Mouse (Mus musculus) R1 (cell line): ENCODE results near the gene Mtap.

Source experiments
- DNase-seq: peaks from one replicate; pipeline ENCODE4 v3.0.0-alpha.2; 2018; ENCODE audit warnings: low read depth, low spot score

Mtap gene

GRCm38 (mm10) chr4:89137542-89138360 lies 829 bp downstream of the Mtap start:
- peak; percentile 60 for DNase-seq

GRCm38 (mm10) chr4:89138361-89138651 lies 1.4 kb downstream of the Mtap start:
- DNase-seq = no peak

- no peak for DNase-seq
These were observed 3.9 kb downstream of the Mtap start for GRCm38 (mm10) chr4:89140832-89141231.

GRCm38 (mm10) chr4:89145409-89145808 lies 8.5 kb downstream of the Mtap start:
- peak; percentile 74 for DNase-seq

DNA sequence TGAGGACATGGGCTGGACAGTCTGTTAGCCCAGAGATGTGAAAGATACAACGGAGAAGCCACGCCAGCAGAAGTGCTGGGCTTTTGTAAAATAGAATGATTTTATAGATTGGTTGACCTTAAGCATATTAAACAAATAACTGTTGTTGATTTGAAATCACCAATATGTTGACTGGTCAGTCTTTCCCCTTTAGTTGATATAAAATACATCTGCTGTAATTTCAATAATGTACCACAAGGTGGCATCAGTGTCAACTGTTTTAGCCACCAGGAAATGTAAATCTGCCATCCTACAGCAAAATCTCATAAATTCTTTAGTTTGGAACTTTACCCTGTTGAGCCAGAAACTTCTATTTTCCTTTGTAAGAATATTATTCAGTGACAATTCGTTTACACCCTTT lies 9.4 kb downstream of the Mtap start:
- DNase-seq = peak; percentile 53

DNA sequence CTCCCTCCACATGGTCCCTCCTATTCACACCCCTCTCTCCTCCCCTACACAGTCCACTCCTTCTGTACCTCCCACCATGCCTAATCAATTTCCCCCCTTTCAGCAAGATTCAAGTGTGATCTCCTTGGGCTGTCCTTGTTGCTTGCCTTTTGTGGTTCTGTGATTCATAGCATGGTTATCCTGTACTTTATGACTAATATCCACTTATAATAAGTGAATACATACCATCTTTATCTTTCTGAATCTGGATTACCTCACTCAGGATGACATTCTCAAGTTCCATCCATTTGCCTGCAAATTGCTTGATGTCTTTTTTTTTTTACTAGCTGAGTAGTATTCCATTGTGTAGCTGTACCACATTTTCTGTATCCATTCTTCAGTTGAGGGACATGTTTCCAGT lies 12.3 kb downstream of the Mtap start:
- no peak for DNase-seq

DNA sequence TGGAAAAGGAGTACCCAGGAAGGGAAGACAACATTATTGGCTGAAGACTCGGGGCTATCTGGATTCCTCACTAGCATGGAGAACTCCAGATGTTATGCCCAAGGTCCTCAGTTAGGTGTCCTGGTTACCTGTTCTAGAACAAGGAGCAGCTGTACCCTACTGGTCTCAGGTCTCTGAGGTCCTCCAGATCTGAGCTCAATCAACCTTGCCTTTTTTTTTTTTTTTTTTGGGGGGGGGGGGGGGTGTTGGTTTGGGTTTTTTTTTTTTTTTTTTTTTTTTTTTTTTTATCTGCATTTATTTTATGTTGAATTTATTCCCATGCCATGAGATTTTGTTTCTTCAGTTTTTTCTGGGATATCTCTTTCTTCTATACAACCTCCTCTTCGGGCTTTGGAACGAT lies 24.5 kb downstream of the Mtap start:
- no peak for DNase-seq

DNA sequence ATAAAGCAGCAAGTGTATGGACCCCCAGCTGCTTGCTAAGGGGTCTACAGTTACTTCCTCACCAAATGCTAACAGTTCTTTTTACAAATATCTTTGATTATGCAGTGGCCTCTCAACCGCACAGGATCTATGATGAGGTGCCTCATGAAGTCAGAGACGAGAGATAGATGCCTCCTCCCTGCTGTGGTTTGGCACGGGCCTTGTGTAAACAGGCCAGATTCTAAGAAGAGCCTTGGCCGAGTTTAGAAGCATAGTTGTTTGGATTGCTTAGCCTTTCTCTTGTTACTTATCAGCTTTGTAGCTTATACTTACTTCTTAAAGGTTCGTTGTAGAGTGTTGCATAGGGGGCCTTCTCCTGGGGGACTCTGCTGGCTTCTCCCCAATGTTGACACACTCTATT lies 25.6 kb downstream of the Mtap start:
- no peak for DNase-seq

- DNase-seq = no peak
These were observed 26.7 kb downstream of the Mtap start for GRCm38 (mm10) chr4:89163613-89164012.

DNA sequence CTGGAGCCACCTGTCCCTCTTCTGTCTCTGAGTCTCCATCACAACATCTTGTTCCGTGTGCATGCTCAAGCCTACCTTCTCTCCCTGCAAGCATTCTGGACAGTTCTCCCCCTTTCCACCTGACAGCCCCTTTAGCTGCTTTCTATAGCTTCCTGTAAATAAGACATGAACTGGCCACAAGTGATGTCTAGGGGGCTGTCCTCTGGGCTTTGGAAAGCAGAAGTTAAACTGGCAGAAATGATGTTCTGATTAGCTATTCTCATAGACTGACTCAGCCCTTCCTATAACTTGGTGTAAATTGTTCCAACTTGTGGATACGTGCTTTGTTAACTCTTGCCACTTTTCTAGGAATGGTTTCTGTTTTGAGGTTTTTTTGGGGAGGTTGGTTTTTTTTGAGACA lies 27.8 kb downstream of the Mtap start:
- DNase-seq = no peak

DNA sequence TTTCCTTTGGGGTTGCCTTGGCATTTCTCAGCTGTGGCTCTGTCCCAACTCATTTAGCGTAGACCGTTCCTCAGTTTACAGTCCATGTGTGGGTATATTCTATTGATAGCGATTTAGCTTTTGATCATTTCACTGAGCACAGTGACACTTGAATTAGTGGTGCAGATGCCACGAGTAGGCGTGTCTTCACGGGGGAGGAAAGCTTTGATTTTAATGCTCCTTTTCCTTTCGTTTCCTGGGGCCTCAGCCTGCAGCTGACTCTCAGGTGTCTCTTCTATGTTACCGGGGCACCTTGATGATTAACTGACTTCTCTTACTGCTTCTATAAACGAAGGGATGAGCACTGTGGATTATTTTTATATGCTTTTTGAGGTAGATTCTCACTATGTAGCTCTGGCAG lies 32.0 kb downstream of the Mtap start:
- DNase-seq = no peak

- DNase-seq = peak; percentile 21
These were observed 32.8 kb downstream of the Mtap start for GRCm38 (mm10) chr4:89169739-89170138.

- DNase-seq = no peak
These were observed 34.0 kb downstream of the Mtap start for GRCm38 (mm10) chr4:89170931-89171330.

DNA sequence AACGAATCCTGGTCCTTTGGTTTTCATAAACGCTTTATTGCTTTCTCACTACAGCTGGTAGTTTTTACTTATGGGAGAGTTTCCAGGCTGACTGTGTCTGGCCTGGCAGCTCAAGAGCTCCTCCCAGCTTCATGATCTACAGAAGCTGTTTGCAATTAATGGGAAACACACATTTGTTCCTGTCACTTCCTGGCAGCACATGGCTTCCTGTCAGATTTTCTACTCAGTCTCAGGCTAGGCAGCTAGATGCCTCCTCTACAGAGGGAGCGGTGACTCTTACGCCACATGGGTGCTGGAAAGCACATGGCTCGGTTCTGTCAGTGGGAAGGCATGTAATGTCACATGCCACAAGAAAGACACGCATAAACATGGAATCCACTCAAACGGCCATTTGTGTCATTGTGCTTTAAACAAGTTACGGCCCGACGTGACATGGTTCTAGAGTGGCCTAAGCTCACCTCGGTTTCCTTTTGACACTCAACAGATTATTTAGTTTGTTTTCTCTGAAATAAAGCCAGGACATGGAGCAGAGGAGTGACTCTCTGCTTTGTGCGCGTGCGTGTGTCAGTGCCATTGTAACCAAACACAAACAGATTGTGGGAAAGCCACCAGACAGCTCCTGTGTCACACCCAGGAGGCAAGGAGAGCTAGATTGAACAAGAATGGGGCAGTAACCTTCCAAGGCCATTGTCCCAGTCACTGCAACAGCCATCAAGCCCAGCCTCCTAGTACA lies 36.1 kb downstream of the Mtap start:
- no peak for DNase-seq

- no peak for DNase-seq
These were observed 40.8 kb downstream of the Mtap start for GRCm38 (mm10) chr4:89177514-89178307.

GRCm38 (mm10) chr4:89180121-89180520 lies 43.2 kb downstream of the Mtap start:
- no peak for DNase-seq

DNA sequence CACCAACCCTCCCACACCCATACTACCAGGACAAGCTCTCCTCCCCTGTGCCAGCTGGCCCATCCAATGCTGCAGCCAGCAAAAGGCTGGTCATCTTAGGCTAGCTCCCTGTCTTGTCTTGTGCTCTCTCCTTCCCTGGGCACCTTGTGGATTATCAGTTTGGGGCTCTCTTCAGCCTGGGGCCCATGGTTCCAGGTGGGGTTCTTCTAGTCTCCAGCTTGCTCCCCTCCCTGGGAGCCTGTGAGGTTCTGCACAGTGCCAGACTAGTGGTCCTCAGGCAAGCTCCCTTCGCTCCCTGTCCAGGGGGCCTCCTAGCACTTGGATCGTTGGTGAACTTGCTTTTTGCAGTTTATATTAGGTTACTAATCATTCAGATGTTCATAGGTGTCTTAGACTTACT lies 44.7 kb downstream of the Mtap start:
- no peak for DNase-seq

DNA sequence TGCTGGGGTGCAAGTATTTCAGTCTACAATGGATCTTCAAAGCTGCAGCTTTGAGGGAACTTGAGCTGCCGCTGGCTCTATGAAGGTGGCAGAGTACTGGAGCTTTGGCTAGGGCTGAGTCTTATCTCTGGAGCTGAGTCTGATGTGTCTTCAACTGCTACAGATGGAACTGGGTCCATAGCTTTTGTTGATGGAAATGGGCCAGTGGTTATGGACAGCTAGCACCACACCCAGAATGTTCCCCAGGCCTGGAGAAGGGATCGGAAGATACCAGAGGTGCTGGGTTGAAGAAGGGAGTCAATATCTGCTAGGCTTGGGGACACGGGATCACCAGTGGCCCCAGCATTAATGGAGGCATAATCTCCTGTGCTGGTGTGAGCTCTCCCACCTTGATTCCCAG lies 45.6 kb downstream of the Mtap start:
- no peak for DNase-seq

GRCm38 (mm10) chr4:89195481-89195880 lies 58.6 kb downstream of the Mtap start:
- no peak for DNase-seq

- no peak for DNase-seq
These were observed 60.2 kb downstream of the Mtap start for GRCm38 (mm10) chr4:89197128-89197527.

DNA sequence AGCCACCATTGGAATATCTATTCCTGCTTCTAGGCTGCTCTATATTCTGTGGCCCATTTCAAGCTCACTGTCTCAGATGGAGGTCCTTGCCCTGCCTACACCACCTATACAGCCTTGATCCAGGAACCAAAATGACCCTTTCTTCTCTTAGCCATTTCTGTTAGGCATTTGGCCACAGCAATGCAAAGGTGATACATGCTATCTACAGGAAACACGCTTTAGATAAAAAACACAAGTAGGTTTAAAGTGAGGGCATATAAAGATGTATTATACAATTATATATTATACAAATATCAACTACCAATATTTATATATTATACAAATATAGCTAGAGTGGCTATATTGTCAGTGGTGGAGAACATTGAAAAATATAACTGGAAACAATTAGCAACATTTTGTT lies 63.9 kb downstream of the Mtap start:
- DNase-seq = no peak

GRCm38 (mm10) chr4:89209310-89209709 lies 72.4 kb downstream of the Mtap start:
- DNase-seq = no peak

DNA sequence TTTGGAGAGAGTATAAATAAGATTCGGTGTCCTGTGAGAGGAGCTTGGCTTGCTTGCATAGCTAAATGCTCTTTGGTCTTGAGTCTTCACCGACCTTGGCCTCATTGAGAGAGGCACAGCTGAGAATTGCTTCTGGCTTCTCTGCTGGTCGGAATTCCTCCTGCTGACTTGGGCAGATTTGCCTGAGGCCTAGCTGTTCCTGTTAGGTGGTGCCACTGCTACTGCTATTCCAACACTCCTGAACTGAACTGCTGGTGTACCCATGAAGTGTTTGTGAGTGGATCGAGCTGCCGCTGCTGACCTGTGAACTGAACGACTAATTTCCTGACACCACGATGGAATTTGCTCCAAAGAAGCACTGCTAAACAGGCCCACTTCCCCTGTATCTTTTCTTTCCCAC lies 73.4 kb downstream of the Mtap start:
- DNase-seq = no peak
